Mouse (Mus musculus) layer of hippocampus, adult 18-20 months (tissue): ENCODE results near the gene Hnf4a. TPM values are rescaled to one million over a fixed set of nuclear protein-coding genes. Genes with fewer than 3 reads are reported as not detected.
"Not testable (repeated sequence)": the region's sequence is repeated elsewhere in the genome, so short reads cannot be mapped to it uniquely, and the experiment has no call there.

ENCODE experiments used
- DNase-seq, 2 experiments: peaks; one replicate each; pipeline ENCODE4 v3.0.0; 2022; ENCODE audit warnings: low spot score in 2 of 2
- total RNA-seq, 2 experiments: library from RNA; stranded (reverse); gene quantifications; 2 replicates each; pipeline ENCODE4 v1.2.3; 2021

Hnf4a gene
- total RNA-seq, 2 experiments from 2014 or later = not detected

- no peak for DNase-seq
These were observed 110.7 kb downstream of the Hnf4a start for GRCm38 (mm10) chr2:163617232-163617863.

- no peak for DNase-seq
These were observed 111.3 kb downstream of the Hnf4a start for GRCm38 (mm10) chr2:163617874-163618273.

- DNase-seq = no peak
These were observed 113.8 kb downstream of the Hnf4a start for GRCm38 (mm10) chr2:163620451-163620850.

GRCm38 (mm10) chr2:163621401-163621800 is 114.8 kb downstream of the Hnf4a start:
- DNase-seq = not testable (repeated sequence)

Other genes starting within 250 kb of the Hnf4a start
- under 1 TPM; 0.25 to 0.27 TPM for gene Jph2, start 108.8 kb upstream of the Hnf4a start, total RNA-seq
- 10 to 100 TPM; 20.2 to 21.4 TPM for gene Oser1, start 82.1 kb upstream of the Hnf4a start, total RNA-seq
- gene Gdap1l1, start 68.3 kb upstream of the Hnf4a start, total RNA-seq = 10 to 100 TPM; 68.2 to 78.1 TPM
- gene Fitm2, start 34.2 kb upstream of the Hnf4a start, total RNA-seq = 10 to 100 TPM; 20.1 to 21.9 TPM
- not detected for gene R3hdml, start 14.5 kb upstream of the Hnf4a start, total RNA-seq
- 10 to 100 TPM; 51.4 to 53.1 TPM for gene Ttpal, start 95.5 kb downstream of the Hnf4a start, total RNA-seq
- 100 to 1,000 TPM; 186 to 193 TPM for gene Serinc3, start 138.3 kb downstream of the Hnf4a start, total RNA-seq
- 100 to 1,000 TPM in 1 of 2 experiments, 10 to 100 TPM in 1; 98.0 to 101 TPM for gene Pkig, start 151.6 kb downstream of the Hnf4a start, total RNA-seq
- 1 to 10 TPM; 1.0 to 1.9 TPM for gene Ada, start 243.4 kb downstream of the Hnf4a start, total RNA-seq